ENCODE assay signal across 25 mouse cellular contexts in genomic region chr13:72167434-72167833, GRCm38 (mm10).
DNase-seq lines count a peak whose midpoint lies in the region; ATAC-seq and TF ChIP-seq lines count a peak whose summit lies in the region.
"Had no signal": no experiment of that assay in that cellular context is flagged by ENCODE, and none has a peak within 500 bp of the region (broad histone marks: within the 10 kb centered on the region; RNA-seq: fewer than 3 reads in every experiment).

No protein-coding gene starts in this region.

- no peak overlapping the region for H3K27ac ChIP-seq in intestine, embryonic 14.5 days (ENCODE audit: low read depth)
- H3K27ac ChIP-seq in intestine, postnatal 0 days (ENCODE audit: low read depth, low read length): no peak overlapping the region
- no peak overlapping the region for H3K27ac ChIP-seq in lung, embryonic 16.5 days (ENCODE audit: low read length)
- H3K27ac ChIP-seq: embryonic facial prominence, embryonic 13.5 days; embryonic facial prominence, embryonic 15.5 days; forebrain, embryonic 10.5 days; forebrain, embryonic 12.5 days had no signal

- in situ Hi-C loops in Patski (cut with MboI; ENCODE audit: low pct_unique_long_range_greater_than_20kb): no loop called here

- 64% methylated on average over 2 of the region's 2 CpGs for WGBS in intestine, embryonic 14.5 days
- WGBS in intestine, postnatal 0 days: 70% methylated on average over 2 of the region's 2 CpGs
- 50% methylated on average over 2 of the region's 2 CpGs for WGBS in lung, embryonic 16.5 days

- CTCF ChIA-PET in Patski (lab: Charles Lee): no interaction called here

- H3K9ac ChIP-seq in intestine, embryonic 14.5 days (ENCODE audit: low read length): no peak overlapping the region
- H3K9ac ChIP-seq in intestine, postnatal 0 days (ENCODE audit: low read depth, low read length): no peak overlapping the region
- no peak overlapping the region for H3K9ac ChIP-seq in lung, embryonic 16.5 days (ENCODE audit: low read length)
- H3K9ac ChIP-seq: embryonic facial prominence, embryonic 13.5 days; embryonic facial prominence, embryonic 15.5 days; forebrain, embryonic 12.5 days had no signal

- no peak overlapping the region for H3K4me2 ChIP-seq in intestine, embryonic 14.5 days (ENCODE audit: low read length)
- H3K4me2 ChIP-seq in intestine, postnatal 0 days (replicated peaks; ENCODE audit: low read depth): no peak overlapping the region
- no peak overlapping the region for H3K4me2 ChIP-seq in lung, embryonic 16.5 days (ENCODE audit: low read depth, low read length)
- H3K4me2 ChIP-seq: embryonic facial prominence, embryonic 13.5 days; embryonic facial prominence, embryonic 15.5 days; forebrain, embryonic 12.5 days had no signal

- POLR2A ChIA-PET in Patski (lab: Charles Lee): no interaction called here

- no peaks in the 10 kb centered on the region for H3K36me3 ChIP-seq in intestine, embryonic 14.5 days (ENCODE audit: control insufficient read depth, insufficient read depth, low read length)
- no peaks in the 10 kb centered on the region for H3K36me3 ChIP-seq in intestine, postnatal 0 days (ENCODE audit: control insufficient read depth, insufficient read depth)
- no peaks in the 10 kb centered on the region for H3K36me3 ChIP-seq in lung, embryonic 16.5 days (ENCODE audit: control insufficient read depth, insufficient read depth, low read length)
- H3K36me3 ChIP-seq: embryonic facial prominence, embryonic 13.5 days; embryonic facial prominence, embryonic 15.5 days; forebrain, embryonic 10.5 days; forebrain, embryonic 12.5 days had no signal

- DNase-seq in intestine, embryonic 14.5 days (ENCODE audit: low spot score): peak; percentile 32
- no peak for DNase-seq in lung, postnatal 10 days
- peak; percentile 4 for DNase-seq in lung, postnatal 36 days
- DNase-seq in lung, adult 18-20 months: no peak
- DNase-seq in Patski (ENCODE audit: low read depth, low spot score): no peak
- no peak for DNase-seq in frontal cortex, postnatal 25 days (ENCODE audit: low spot score in 2 of 2)
- DNase-seq: adrenal gland, adult 2 months; adrenal gland, postnatal 10 days; adrenal gland, postnatal 25 days; cerebellum, adult 11 months; cerebellum, adult 18-20 months; cerebellum, adult 8-10 months; cerebellum, adult 9-11 months; cerebellum, postnatal 14 days; cerebellum, postnatal 36 days; embryo, embryonic 11 days had no signal

- H3K27me3 ChIP-seq in intestine, embryonic 14.5 days (replicated peaks; ENCODE audit: control insufficient read depth, insufficient read depth, low read length): no peaks in the 10 kb centered on the region
- no peaks in the 10 kb centered on the region for H3K27me3 ChIP-seq in intestine, postnatal 0 days (replicated peaks; ENCODE audit: control insufficient read depth, insufficient read depth, low read length)
- no peaks in the 10 kb centered on the region for H3K27me3 ChIP-seq in lung, embryonic 16.5 days (ENCODE audit: control insufficient read depth, insufficient read depth, low read depth, low read length)
- H3K27me3 ChIP-seq in Patski: no peaks in the 10 kb centered on the region

- no peak for ATAC-seq in intestine, embryonic 14.5 days (replicated peaks; ENCODE audit: low FRiP score, low TSS enrichment, low read depth)
- ATAC-seq in intestine, postnatal 0 days: no peak
- ATAC-seq in lung, embryonic 16.5 days (ENCODE audit: low read depth): peak; percentile 45; the same call in 1 of the 2 replicates
- peak; percentile 12 for ATAC-seq in Patski
- ATAC-seq: forebrain, embryonic 14.5 days; forebrain, embryonic 16.5 days had no signal

- H3K4me3 ChIP-seq in intestine, embryonic 14.5 days (ENCODE audit: low read depth, low read length): no peak overlapping the region
- H3K4me3 ChIP-seq in intestine, postnatal 0 days (ENCODE audit: low read depth, low read length): no peak overlapping the region
- no peak overlapping the region for H3K4me3 ChIP-seq in lung, embryonic 16.5 days (ENCODE audit: low read length)
- H3K4me3 ChIP-seq: embryonic facial prominence, embryonic 13.5 days; embryonic facial prominence, embryonic 15.5 days; erythroblast, embryonic 14.5 days; forebrain, embryonic 10.5 days; forebrain, embryonic 12.5 days had no signal

- H3K9me3 ChIP-seq in intestine, embryonic 14.5 days (ENCODE audit: control insufficient read depth, low read length): no peaks in the 10 kb centered on the region
- H3K9me3 ChIP-seq in intestine, postnatal 0 days (ENCODE audit: control insufficient read depth): no peaks in the 10 kb centered on the region
- no peaks in the 10 kb centered on the region for H3K9me3 ChIP-seq in lung, embryonic 16.5 days (ENCODE audit: control insufficient read depth, low read length)
- H3K9me3 ChIP-seq: embryonic facial prominence, embryonic 15.5 days; forebrain, embryonic 10.5 days; forebrain, embryonic 12.5 days had no signal

- TF ChIP-seq CTCF in intestine, postnatal 0 days (IDR thresholded peaks at IDR 0.05; ENCODE audit: low read depth): no peak
- no peak for TF ChIP-seq CTCF in Patski (IDR thresholded peaks at IDR 0.05)

- H3K4me1 ChIP-seq in intestine, embryonic 14.5 days (replicated peaks; ENCODE audit: control insufficient read depth, insufficient read depth, low read length): no peaks in the 10 kb centered on the region
- no peaks in the 10 kb centered on the region for H3K4me1 ChIP-seq in intestine, postnatal 0 days (replicated peaks; ENCODE audit: control insufficient read depth, insufficient read depth, low read length)
- H3K4me1 ChIP-seq in lung, embryonic 16.5 days (replicated peaks; ENCODE audit: control insufficient read depth, insufficient read depth, low read length): no peaks in the 10 kb centered on the region
- H3K4me1 ChIP-seq: forebrain, embryonic 10.5 days; forebrain, embryonic 12.5 days had no signal

Comparison
In these comparisons a context has a peak if more than half of its experiments do, and no peak if none do; other contexts are left out.
1. DNase-seq: peak in intestine, embryonic 14.5 days (single experiment) and lung, postnatal 36 days (single experiment); none in lung, postnatal 10 days (single experiment), lung, adult 18-20 months (0 of 2), Patski (single experiment) and frontal cortex, postnatal 25 days (0 of 2).
2. ATAC-seq: peak in lung, embryonic 16.5 days (single experiment) and Patski (single experiment); none in intestine, embryonic 14.5 days (single experiment) and intestine, postnatal 0 days (single experiment).